Mouse (Mus musculus) brain, embryonic 14.5 days (tissue): ENCODE data around the gene Dclk1.

Experiments used
- CTCF ChIP-seq: fragments of 200-500 bp; IDR thresholded peaks from 2 replicates; pipeline ENCODE4 v1.5.1; 2012; ENCODE audit warnings: inconsistent platforms, mild to moderate bottlenecking, moderate library complexity, borderline replicate concordance; ENCODE audit not compliant: insufficient read depth, insufficient read length; ENCODE audit errors: extremely low read depth
- POLR2A ChIP-seq: fragments of 200-500 bp; IDR thresholded peaks from 2 replicates; pipeline ENCODE4 v1.6.1; 2012; ENCODE audit warnings: mild to moderate bottlenecking, inconsistent platforms, borderline replicate concordance; ENCODE audit not compliant: poor library complexity, insufficient read depth, insufficient read length, severe bottlenecking; ENCODE audit errors: extremely low read depth

- TF ChIP-seq CTCF (no peak), POLR2A (no peak)
Measured at GRCm38 (mm10) chr3:55358486-55358885, 116.3 kb downstream of the Dclk1 start.
